Mouse (Mus musculus): Measurements from ENCODE around the gene Ncam1. TPM values are rescaled to one million over a fixed set of nuclear protein-coding genes. Genes with fewer than 3 reads are reported as not detected.

Gene Ncam1
- total and polyA plus RNA-seq, 3 experiments = 0.08 TPM; not detected in 2

- in situ Hi-C loops (cut with MboI; ENCODE audit: low pct_ligation_motif_present, low pct_unique_long_range_greater_than_20kb, low sequenced_read_pairs) = no loop called here
- no peaks in the 10 kb centered on the region for H3K79me2 ChIP-seq (replicated peaks; ENCODE audit: control insufficient read depth, extremely low read depth, insufficient read depth, poor library complexity, severe bottlenecking)
- H3K36me3 ChIP-seq (replicated peaks in 1 of 2; ENCODE audit: control insufficient read depth in 1 of 2, insufficient read depth in 1 of 2, low read length in 1 of 2) = no peaks in the 10 kb centered on the region
- no peaks in the 10 kb centered on the region for H3K4me1 ChIP-seq (ENCODE audit: control insufficient read depth in 1 of 2, insufficient read depth in 2 of 2)
- no peaks in the 10 kb centered on the region for H3K27me3 ChIP-seq (replicated peaks)
- H3K4me2 ChIP-seq (ENCODE audit: insufficient read depth, low read depth, poor library complexity, severe bottlenecking) = no peak overlapping the region
- H3K9me3 ChIP-seq (replicated peaks; ENCODE audit: low read length) = no peaks in the 10 kb centered on the region
- no peak for DNase-seq (ENCODE audit: extremely low read depth)
- H3K9ac ChIP-seq (ENCODE audit: insufficient read depth, low read depth) = no peak overlapping the region
- no peak for TF ChIP-seq UBTF (IDR thresholded peaks at IDR 0.05; ENCODE audit: low read depth, low read length)
- TF ChIP-seq GABPA (IDR thresholded peaks at IDR 0.05; ENCODE audit: insufficient replicate concordance, low read depth, low read length) = no peak
- H3K4me3 ChIP-seq (replicated peaks in 1 of 3; ENCODE audit: low read depth in 2 of 3, low read length in 2 of 3, poor library complexity in 1 of 3) = no peak overlapping the region
- no peak overlapping the region for H3K27ac ChIP-seq (ENCODE audit: insufficient read depth, low read depth)
- dilution Hi-C loops (cut with MboI; ENCODE audit: extremely low pct_ligation_motif_present, extremely low pct_unique_long_range_greater_than_20kb, low sequenced_read_pairs) = no loop called here
Observed at GRCm38 (mm10) chr9:49704196-49704967, 94.3 kb downstream of the Ncam1 start.

DNA sequence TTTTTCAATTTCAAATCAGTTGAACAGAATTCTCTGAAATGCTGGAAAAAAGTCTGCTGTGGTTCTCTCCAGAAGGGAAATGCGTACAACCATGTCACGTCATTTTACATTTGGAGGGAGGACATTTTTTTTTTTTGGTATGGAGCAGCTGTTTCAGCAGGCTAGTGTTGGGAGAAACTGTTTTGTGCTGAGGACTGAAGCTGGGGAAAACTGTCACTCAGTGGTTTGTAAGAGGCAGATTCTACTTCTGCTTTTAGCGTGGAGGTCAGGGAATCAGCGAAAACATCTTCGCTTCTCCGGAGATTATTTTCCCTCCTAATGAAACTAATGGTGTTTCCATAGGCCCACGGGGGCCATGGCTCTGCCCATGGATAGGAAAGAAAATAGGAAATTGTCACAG, 103.4 kb downstream of the Ncam1 start:
- H3K27ac ChIP-seq (ENCODE audit: insufficient read depth, low read depth) = no peak overlapping the region
- no peaks in the 10 kb centered on the region for H3K79me2 ChIP-seq (replicated peaks; ENCODE audit: control insufficient read depth, extremely low read depth, insufficient read depth, poor library complexity, severe bottlenecking)
- TF ChIP-seq USF1 (IDR thresholded peaks at IDR 0.05; ENCODE audit: low read depth, low read length) = no peak
- no peak overlapping the region for H3K4me2 ChIP-seq (ENCODE audit: insufficient read depth, low read depth, poor library complexity, severe bottlenecking)
- in situ Hi-C loops (cut with MboI; ENCODE audit: low pct_ligation_motif_present, low pct_unique_long_range_greater_than_20kb, low sequenced_read_pairs) = no loop called here
- H3K27me3 ChIP-seq (replicated peaks) = no peaks in the 10 kb centered on the region
- H3K36me3 ChIP-seq (replicated peaks in 1 of 2; ENCODE audit: control insufficient read depth in 1 of 2, insufficient read depth in 1 of 2, low read length in 1 of 2) = no peaks in the 10 kb centered on the region
- no peaks in the 10 kb centered on the region for H3K4me1 ChIP-seq (ENCODE audit: control insufficient read depth in 1 of 2, insufficient read depth in 2 of 2)
- no peak overlapping the region for H3K4me3 ChIP-seq (replicated peaks in 1 of 3; ENCODE audit: low read depth in 2 of 3, low read length in 2 of 3, poor library complexity in 1 of 3)
- DNase-seq (ENCODE audit: extremely low read depth) = no peak
- no peaks in the 10 kb centered on the region for H3K9me3 ChIP-seq (replicated peaks; ENCODE audit: low read length)
- dilution Hi-C loops (cut with MboI; ENCODE audit: extremely low pct_ligation_motif_present, extremely low pct_unique_long_range_greater_than_20kb, low sequenced_read_pairs) = no loop called here
- H3K9ac ChIP-seq (ENCODE audit: insufficient read depth, low read depth) = no peak overlapping the region

DNA sequence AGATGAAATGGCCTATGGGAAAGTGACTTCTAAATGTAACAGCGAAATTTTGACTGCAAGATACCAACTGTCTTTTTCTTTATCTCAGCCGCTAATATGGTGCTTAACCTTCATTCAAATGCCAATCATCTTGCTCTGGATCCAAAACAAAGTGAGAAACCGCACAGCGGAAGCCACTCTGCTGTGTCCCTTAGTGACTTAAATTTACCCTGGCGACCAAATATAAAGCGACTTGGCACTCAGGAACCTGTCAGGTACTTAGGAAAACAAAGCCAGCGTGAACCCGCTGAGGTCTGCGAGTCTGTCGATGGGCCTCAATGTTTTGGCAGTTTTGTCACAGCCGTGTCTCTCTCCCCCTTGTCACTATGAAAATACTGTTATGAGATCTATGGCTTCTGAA, 105.9 kb downstream of the Ncam1 start:
- Histone ChIP-seq H3K4me2 (ENCODE audit: insufficient read depth, low read depth, poor library complexity, severe bottlenecking) (no peak overlapping the region), H3K4me3 (replicated peaks in 1 of 3; ENCODE audit: low read depth in 2 of 3, low read length in 2 of 3, poor library complexity in 1 of 3) (no peak overlapping the region), H3K9me3 (replicated peaks; ENCODE audit: low read length) (no peaks in the 10 kb centered on the region), H3K4me1 (ENCODE audit: control insufficient read depth in 1 of 2, insufficient read depth in 2 of 2) (no peaks in the 10 kb centered on the region), H3K36me3 (replicated peaks in 1 of 2; ENCODE audit: control insufficient read depth in 1 of 2, insufficient read depth in 1 of 2, low read length in 1 of 2) (no peaks in the 10 kb centered on the region), H3K9ac (ENCODE audit: insufficient read depth, low read depth) (no peak overlapping the region), H3K27ac (ENCODE audit: insufficient read depth, low read depth) (no peak overlapping the region), H3K79me2 (replicated peaks; ENCODE audit: control insufficient read depth, extremely low read depth, insufficient read depth, poor library complexity, severe bottlenecking) (no peaks in the 10 kb centered on the region), H3K27me3 (replicated peaks) (no peaks in the 10 kb centered on the region)
- DNase-seq (ENCODE audit: extremely low read depth) = no peak
- no peak for TF ChIP-seq USF1 (IDR thresholded peaks at IDR 0.05; ENCODE audit: low read depth, low read length)
- no peak for TF ChIP-seq NRF1 (IDR thresholded peaks at IDR 0.05; ENCODE audit: low read depth, low read length)
- TF ChIP-seq PAX5 (IDR thresholded peaks at IDR 0.05; ENCODE audit: low read length) = no peak
- no peak for TF ChIP-seq HCFC1 (IDR thresholded peaks at IDR 0.05; ENCODE audit: low read depth, low read length)
- TF ChIP-seq ZNF384 (IDR thresholded peaks at IDR 0.05; ENCODE audit: low read depth, low read length) = no peak
- no peak for TF ChIP-seq EP300 (IDR thresholded peaks at IDR 0.05; ENCODE audit: low read length)
- no peak for TF ChIP-seq ZC3H11A (IDR thresholded peaks at IDR 0.05; ENCODE audit: low read depth, low read length)
- TF ChIP-seq UBTF (IDR thresholded peaks at IDR 0.05; ENCODE audit: low read depth, low read length) = no peak
- TF ChIP-seq RCOR1 (conservative IDR thresholded peaks at IDR 0.05; ENCODE audit: low read depth, low read length) = no peak
- TF ChIP-seq MAX (IDR thresholded peaks at IDR 0.05; ENCODE audit: low read length) = no peak
- TF ChIP-seq IRF4 (IDR thresholded peaks at IDR 0.05; ENCODE audit: low read depth, low read length) = no peak
- no peak for TF ChIP-seq KAT2A (IDR thresholded peaks at IDR 0.05; ENCODE audit: insufficient replicate concordance, low read length)
- TF ChIP-seq GABPA (IDR thresholded peaks at IDR 0.05; ENCODE audit: insufficient replicate concordance, low read depth, low read length) = no peak
- no peak for TF ChIP-seq MAZ (IDR thresholded peaks at IDR 0.05; ENCODE audit: low read depth, low read length)
- no peak for TF ChIP-seq TCF12 (IDR thresholded peaks at IDR 0.05; ENCODE audit: low read depth, low read length)
- no peak for TF ChIP-seq MYC (IDR thresholded peaks at IDR 0.05; ENCODE audit: low read depth, low read length)
- TF ChIP-seq POLR2AphosphoS2 (IDR thresholded peaks at IDR 0.05; ENCODE audit: low read depth, low read length) = no peak
- no peak for TF ChIP-seq MXI1 (IDR thresholded peaks at IDR 0.05; ENCODE audit: low read depth, low read length)
- dilution Hi-C loops (cut with MboI; ENCODE audit: extremely low pct_ligation_motif_present, extremely low pct_unique_long_range_greater_than_20kb, low sequenced_read_pairs) = no loop called here
- in situ Hi-C loops (cut with MboI; ENCODE audit: low pct_ligation_motif_present, low pct_unique_long_range_greater_than_20kb, low sequenced_read_pairs) = no loop called here
